Mouse (Mus musculus) heart, postnatal 0 days (tissue): ENCODE measurements around the gene Fam131b.

Experiments used
- CTCF ChIP-seq: IDR thresholded peaks from 2 replicates; pipeline ENCODE4 v1.5.1; 2016; ENCODE audit warnings: antibody characterized with exemption, control low read depth, low read depth
- EP300 ChIP-seq: IDR thresholded peaks from 2 replicates; pipeline ENCODE4 v1.6.1; 2016; ENCODE audit warnings: antibody characterized with exemption, low read depth

DNA sequence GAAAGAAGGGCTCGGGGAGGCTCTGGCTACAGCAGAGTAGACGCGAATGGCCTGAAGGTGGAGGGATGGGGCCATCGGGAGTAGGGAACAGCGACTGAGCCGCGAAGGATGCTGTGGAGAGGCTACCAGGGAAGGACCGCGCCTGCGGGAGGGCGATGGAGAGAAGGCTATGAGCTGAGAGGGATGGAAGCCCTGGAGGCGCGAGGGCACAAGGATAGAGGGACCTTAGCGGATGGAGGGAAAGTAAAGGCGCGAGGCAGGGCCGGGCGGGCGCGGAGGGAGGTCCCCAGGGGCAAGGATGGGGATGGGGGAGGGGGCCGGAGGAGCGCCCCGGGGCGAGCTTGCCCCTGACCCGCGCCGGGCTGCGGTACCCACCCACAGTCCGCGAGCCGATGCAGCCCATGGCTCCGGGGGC is 369 bp downstream of the Fam131b start:
- TF ChIP-seq CTCF, result no peak
- no peak for TF ChIP-seq EP300
